Mouse (Mus musculus) kidney, embryonic 14.5 days (tissue): ENCODE results near the gene D230025D16Rik. TPM values are rescaled to one million over a fixed set of nuclear protein-coding genes. Genes with fewer than 3 reads are reported as not detected.

Source experiments
- ATAC-seq: fragments of 200-750 bp; cut with Nextera tagmentation; 2 replicates; pipeline ENCODE4 v1.8.0; 2017; ENCODE audit warnings: moderate number of reproducible peaks, mild to moderate bottlenecking, moderate TSS enrichment, moderate library complexity; ENCODE audit not compliant: low FRiP score, low TSS enrichment
- H3K27ac ChIP-seq: fragments of 300-500 bp; sonication (generic); 2 replicates; pipeline ENCODE4 v1.5.1; 2014; ENCODE audit warnings: low read depth, mild to moderate bottlenecking, low read length, moderate library complexity, mixed read lengths
- H3K27me3 ChIP-seq: fragments of 300-500 bp; sonication (generic); 2 replicates; pipeline ENCODE4 v1.6.1; 2014; ENCODE audit warnings: mild to moderate bottlenecking, low read length; ENCODE audit not compliant: control insufficient read depth, insufficient read depth
- H3K36me3 ChIP-seq: fragments of 300-500 bp; sonication (generic); 2 replicates; pipeline ENCODE4 v1.6.1; 2014; ENCODE audit warnings: low read length, mixed read lengths; ENCODE audit not compliant: control insufficient read depth, insufficient read depth
- H3K4me1 ChIP-seq: fragments of 300-500 bp; sonication (generic); 2 replicates; pipeline ENCODE4 v1.6.1; 2014; ENCODE audit warnings: low read length, mixed read lengths; ENCODE audit not compliant: control insufficient read depth, insufficient read depth
- H3K4me2 ChIP-seq: fragments of 300-500 bp; sonication (generic); replicated peaks from 2 replicates; pipeline ENCODE4 v1.6.1; 2014; ENCODE audit warnings: low read depth, mild to moderate bottlenecking, low read length
- H3K4me3 ChIP-seq: fragments of 300-500 bp; sonication (generic); 2 replicates; pipeline ENCODE4 v1.5.1; 2014; ENCODE audit warnings: mild to moderate bottlenecking, low read length
- H3K9ac ChIP-seq: fragments of 300-500 bp; sonication (generic); 2 replicates; pipeline ENCODE4 v1.6.1; 2014; ENCODE audit warnings: low read depth, mild to moderate bottlenecking, low read length, moderate library complexity
- H3K9me3 ChIP-seq: fragments of 300-500 bp; sonication (generic); 2 replicates; pipeline ENCODE4 v1.6.1; 2016; ENCODE audit warnings: low read length; ENCODE audit not compliant: control insufficient read depth
- WGBS: fragments of 180-500 bp; shearing (Covaris S2); extraction: QIAGEN DNeasy Blood & Tissue Kit; methylation state at CpG from one replicate; pipeline ENCODE4 v1.1.7; 2014; 5-methylcytosine and 5-hydroxymethylcytosine counted together
- polyA plus RNA-seq: library from polyadenylated mRNA; unstranded; fragments of >200 nt; fragmentation: Nextera tagmentation; extraction: Ambion mirVana; gene quantifications from 2 replicates; pipeline ENCODE4 v1.2.1, GENCODE M21; 2014

The D230025D16Rik gene
- polyA plus RNA-seq, 1 experiment from 2014 or later: 28.8 TPM

DNA sequence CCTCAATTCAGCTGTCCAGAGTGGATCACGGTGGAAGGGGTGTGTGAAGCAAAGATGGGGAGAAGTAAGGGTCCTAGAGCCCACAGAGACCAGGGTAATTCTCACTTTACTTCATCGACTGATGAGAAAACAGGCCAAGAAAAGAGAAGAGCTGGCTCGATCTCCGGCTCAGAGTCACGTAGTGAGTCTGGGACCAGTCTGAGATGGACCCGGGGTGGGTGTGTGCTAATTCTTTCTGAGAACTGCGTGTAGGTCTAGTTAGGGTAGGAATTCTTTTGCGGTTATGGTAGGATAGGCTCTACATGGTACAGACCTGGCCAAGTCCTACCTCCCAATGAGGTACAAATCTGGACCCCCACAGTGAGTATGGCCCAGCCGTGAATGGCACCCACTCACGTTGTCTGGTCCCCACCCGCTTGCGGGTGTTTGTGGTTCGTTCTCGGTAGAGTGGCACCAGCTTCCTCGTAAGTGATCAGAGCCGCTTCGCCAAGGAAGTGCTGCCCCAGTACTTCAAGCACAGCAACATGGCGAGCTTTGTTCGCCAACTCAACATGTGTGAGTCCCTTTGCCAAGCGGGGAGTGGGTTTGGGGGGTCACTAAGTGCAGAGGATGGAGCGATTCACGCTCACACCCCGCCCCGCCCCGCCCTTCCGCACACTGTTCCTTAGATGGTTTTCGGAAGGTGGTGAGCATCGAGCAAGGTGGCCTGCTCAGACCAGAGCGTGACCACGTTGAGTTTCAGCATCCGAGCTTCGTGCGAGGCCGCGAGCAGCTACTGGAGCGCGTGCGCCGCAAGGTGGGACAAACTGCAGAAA is 45.4 kb downstream of the D230025D16Rik start:
- Histone ChIP-seq H3K27me3 (peaks cover 95% of the 10 kb centered on the region), H3K36me3 (no peaks in the 10 kb centered on the region), H3K4me2 (peak overlapping the region; percentile 92), H3K9me3 (peaks cover 4% of the 10 kb centered on the region; the same call in 1 of the 2 replicates), H3K4me1 (peaks cover 20% of the 10 kb centered on the region), H3K9ac (peak overlapping the region; percentile 45; the same call in 1 of the 2 replicates), H3K4me3 (peak overlapping the region; percentile 46), H3K27ac (no peak overlapping the region)
- 3% methylated on average over 39 of the region's 39 CpGs for WGBS
- ATAC-seq: no peak

DNA sequence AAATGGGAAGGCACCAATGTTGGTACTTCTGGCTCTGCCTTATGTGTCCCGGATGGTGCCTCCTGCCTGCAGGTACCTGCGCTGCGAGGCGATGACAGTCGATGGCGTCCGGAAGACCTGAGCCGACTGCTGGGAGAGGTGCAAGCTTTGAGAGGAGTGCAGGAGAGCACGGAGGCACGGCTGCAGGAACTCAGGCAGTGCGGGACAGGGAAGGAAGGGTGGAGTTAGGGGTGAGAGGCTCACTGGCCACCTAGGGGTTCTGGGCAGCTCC is 45.9 kb downstream of the D230025D16Rik start:
- no peak overlapping the region for H3K4me3 ChIP-seq
- no peaks in the 10 kb centered on the region for H3K36me3 ChIP-seq
- H3K27me3 ChIP-seq: peaks cover 98% of the 10 kb centered on the region
- no peak for ATAC-seq
- peaks cover 4% of the 10 kb centered on the region; the same call in 1 of the 2 replicates for H3K9me3 ChIP-seq
- no peak overlapping the region for H3K4me2 ChIP-seq
- H3K9ac ChIP-seq: no peak overlapping the region
- H3K27ac ChIP-seq: no peak overlapping the region
- WGBS: 3% methylated on average over 11 of the region's 11 CpGs
- peaks cover 24% of the 10 kb centered on the region for H3K4me1 ChIP-seq

DNA sequence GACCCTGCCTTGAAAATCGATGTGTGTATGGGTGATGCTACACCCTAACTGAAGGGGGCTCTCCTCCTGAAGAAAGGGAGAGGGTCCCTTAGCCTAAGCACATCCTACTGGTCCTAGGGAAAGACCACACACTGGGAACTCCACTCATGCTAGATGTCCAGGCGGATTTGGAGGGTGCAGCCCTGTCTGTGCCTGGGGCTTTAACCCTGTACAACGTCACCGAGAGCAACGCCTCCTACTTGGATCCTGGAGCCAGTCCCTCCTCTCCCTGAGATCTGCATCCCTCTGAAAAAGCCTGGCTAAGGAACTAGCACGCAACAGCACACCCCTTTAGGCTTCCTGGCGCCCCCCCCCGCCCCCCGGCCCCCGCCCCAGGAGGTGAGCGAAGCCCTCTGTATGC is 50.4 kb downstream of the D230025D16Rik start:
- Histone ChIP-seq H3K4me2 (peak overlapping the region; percentile 53; the same call in 1 of the 2 replicates), H3K27me3 (peaks cover 95% of the 10 kb centered on the region), H3K9ac (no peak overlapping the region), H3K4me1 (peaks cover 17% of the 10 kb centered on the region; the same call in 1 of the 2 replicates), H3K27ac (no peak overlapping the region), H3K36me3 (no peaks in the 10 kb centered on the region), H3K9me3 (no peaks in the 10 kb centered on the region), H3K4me3 (no peak overlapping the region)
- WGBS: 11% methylated on average over 11 of the region's 11 CpGs
- ATAC-seq: no peak

GRCm38 (mm10) chr8:105275840-105276239 is 50.9 kb downstream of the D230025D16Rik start, which contains the start of gene Nol3:
TSS of gene Nol3 (plus strand) at chr8:105276140.
- no peak within 1 kb of the TSS for H3K27ac ChIP-seq
- H3K27me3 ChIP-seq: peaks cover 90% of the 10 kb centered on the region
- H3K36me3 ChIP-seq: no peaks in the 10 kb centered on the region
- 7% methylated on average over 10 of the region's 10 CpGs for WGBS
- peak within 1 kb of the TSS; percentile 34 for H3K4me3 ChIP-seq
- 0 out of 2 replicates have a peak within 1 kb of the TSS, but pooled peaks have one; percentile 29 for H3K9ac ChIP-seq
- peaks cover 17% of the 10 kb centered on the region; the same call in 1 of the 2 replicates for H3K4me1 ChIP-seq
- no peak for ATAC-seq
- peak within 1 kb of the TSS; percentile 53 for H3K4me2 ChIP-seq
- H3K9me3 ChIP-seq: no peaks in the 10 kb centered on the region

GRCm38 (mm10) chr8:105276292-105277120 is 51.6 kb downstream of the D230025D16Rik start:
- WGBS: 4% methylated on average over 30 of the region's 30 CpGs
- H3K9ac ChIP-seq: 0 out of 2 replicates have a peak overlapping the region, but pooled peaks have one; percentile 29
- peak overlapping the region; percentile 34 for H3K4me3 ChIP-seq
- peaks cover 17% of the 10 kb centered on the region; the same call in 1 of the 2 replicates for H3K4me1 ChIP-seq
- H3K9me3 ChIP-seq: no peaks in the 10 kb centered on the region
- H3K36me3 ChIP-seq: no peaks in the 10 kb centered on the region
- peaks cover 84% of the 10 kb centered on the region for H3K27me3 ChIP-seq
- H3K4me2 ChIP-seq: peak overlapping the region; percentile 53
- peak; percentile 53 for ATAC-seq
- no peak overlapping the region for H3K27ac ChIP-seq

- Histone ChIP-seq H3K27ac (no peak overlapping the region), H3K4me1 (peaks cover 17% of the 10 kb centered on the region; the same call in 1 of the 2 replicates), H3K36me3 (peaks cover 5% of the 10 kb centered on the region; the same call in 1 of the 2 replicates), H3K9ac (no peak overlapping the region), H3K4me2 (peak overlapping the region; percentile 34), H3K4me3 (peak overlapping the region; percentile 14; the same call in 1 of the 2 replicates), H3K27me3 (peaks cover 61% of the 10 kb centered on the region), H3K9me3 (no peaks in the 10 kb centered on the region)
- 3% methylated on average over 28 of the region's 28 CpGs for WGBS
- ATAC-seq: peak; percentile 22; the same call in 1 of the 2 replicates
Observed at GRCm38 (mm10) chr8:105278911-105279334, 54.0 kb downstream of the D230025D16Rik start.

DNA sequence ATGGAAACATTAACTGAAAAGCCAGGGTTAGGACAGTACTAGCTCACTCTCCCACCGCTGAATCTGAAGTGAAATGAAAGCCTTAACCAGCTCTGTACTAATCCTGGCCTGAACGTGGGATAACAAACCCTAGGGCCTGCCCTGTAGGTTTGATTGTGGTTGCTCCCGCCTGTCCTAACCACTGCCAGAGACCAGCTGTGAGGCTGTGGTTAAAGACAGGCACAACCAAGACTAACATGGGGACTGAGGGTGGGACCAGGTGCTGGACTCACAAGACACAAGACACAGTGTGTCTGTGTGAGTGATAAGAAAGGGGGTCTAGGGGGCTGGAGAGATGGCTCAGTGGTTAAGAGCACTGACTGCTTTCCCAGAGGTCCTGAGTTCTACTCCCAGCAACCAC is 55.6 kb downstream of the D230025D16Rik start:
- Histone ChIP-seq H3K9me3 (no peaks in the 10 kb centered on the region), H3K9ac (no peak overlapping the region), H3K36me3 (peaks cover 5% of the 10 kb centered on the region; the same call in 1 of the 2 replicates), H3K27ac (no peak overlapping the region), H3K4me2 (no peak overlapping the region), H3K4me3 (no peak overlapping the region), H3K27me3 (peaks cover 44% of the 10 kb centered on the region), H3K4me1 (peaks cover 15% of the 10 kb centered on the region; the same call in 1 of the 2 replicates)
- WGBS: 77% methylated on average over 3 of the region's 3 CpGs
- no peak for ATAC-seq

DNA sequence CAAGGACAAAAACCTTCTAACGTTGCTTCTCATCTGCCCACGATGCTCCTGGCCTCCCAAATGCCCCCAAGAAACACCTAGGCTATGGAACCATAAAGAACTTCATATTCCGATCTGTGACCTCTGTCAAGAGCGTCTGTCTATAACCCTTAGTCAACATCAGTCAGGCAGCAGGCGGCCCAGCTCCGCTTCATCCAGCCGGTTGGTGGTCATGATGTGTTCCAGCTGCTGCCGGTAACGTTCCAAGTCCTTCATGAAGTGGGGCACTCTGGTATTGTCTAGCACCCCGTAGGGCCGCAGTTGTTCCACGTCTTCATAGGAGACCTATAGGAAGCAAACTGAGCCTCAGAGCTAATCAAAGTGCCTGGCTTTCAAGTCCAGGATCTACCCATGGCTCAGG is 56.9 kb downstream of the D230025D16Rik start:
- H3K27me3 ChIP-seq: peaks cover 32% of the 10 kb centered on the region
- no peak for ATAC-seq

More for the DNA sequence above, 56.9 kb downstream of the D230025D16Rik start:
- Histone ChIP-seq H3K9ac (no peak overlapping the region), H3K9me3 (no peaks in the 10 kb centered on the region), H3K4me2 (no peak overlapping the region), H3K4me3 (no peak overlapping the region), H3K36me3 (peaks cover 5% of the 10 kb centered on the region; the same call in 1 of the 2 replicates), H3K27ac (no peak overlapping the region), H3K4me1 (0 out of 2 replicates have a peak, but pooled peaks cover 5% of the 10 kb centered on the region)
- 89% methylated on average over 12 of the region's 12 CpGs for WGBS
